Mouse (Mus musculus): ENCODE measurements around the gene Rnft2. TPM values are rescaled to one million over a fixed set of nuclear protein-coding genes. Genes with fewer than 3 reads are reported as not detected.

Rnft2 gene
- polyA plus RNA-seq, 1 experiment from 2014 or later: 3.6 TPM

- H3K9me3 ChIP-seq: peaks cover 8% of the 10 kb centered on the region
- no peaks in the 10 kb centered on the region for H3K36me3 ChIP-seq
- peaks cover 92% of the 10 kb centered on the region for H3K27me3 ChIP-seq
- no peak for ATAC-seq (ENCODE audit: insufficient number of reproducible peaks, insufficient read depth, low FRiP score, low TSS enrichment, low read depth)
- H3K4me2 ChIP-seq: peak overlapping the region; percentile 54
- no peak overlapping the region for H3K9ac ChIP-seq (replicated peaks)
- peak overlapping the region; percentile 35 for H3K4me3 ChIP-seq (replicated peaks)
- H3K27ac ChIP-seq: no peak overlapping the region
- WGBS: under 1% methylated on average over 27 of the region's 27 CpGs
- peaks cover 36% of the 10 kb centered on the region for H3K4me1 ChIP-seq (replicated peaks)
These were observed 72.7 kb downstream of the Rnft2 start for GRCm38 (mm10) chr5:118172078-118172723.

GRCm38 (mm10) chr5:118171665-118172064 lies 73.3 kb downstream of the Rnft2 start:
- WGBS: 1% methylated on average over 29 of the region's 36 CpGs
- Histone ChIP-seq H3K27me3 (peaks cover 92% of the 10 kb centered on the region), H3K27ac (no peak overlapping the region), H3K4me1 (replicated peaks) (peaks cover 36% of the 10 kb centered on the region), H3K36me3 (no peaks in the 10 kb centered on the region), H3K9ac (replicated peaks) (peak overlapping the region; percentile 44), H3K4me2 (peak overlapping the region; percentile 54), H3K9me3 (peaks cover 8% of the 10 kb centered on the region), H3K4me3 (replicated peaks) (peak overlapping the region; percentile 35)
- ATAC-seq (ENCODE audit: insufficient number of reproducible peaks, insufficient read depth, low FRiP score, low TSS enrichment, low read depth): no peak

- H3K9me3 ChIP-seq: peaks cover 8% of the 10 kb centered on the region
- no peak overlapping the region for H3K27ac ChIP-seq
- H3K9ac ChIP-seq (replicated peaks): peak overlapping the region; percentile 44; the same call in 1 of the 2 replicates
- H3K36me3 ChIP-seq: no peaks in the 10 kb centered on the region
- H3K4me3 ChIP-seq (replicated peaks): peak overlapping the region; percentile 35
- H3K4me2 ChIP-seq: peak overlapping the region; percentile 54
- no peak for ATAC-seq (ENCODE audit: insufficient number of reproducible peaks, insufficient read depth, low FRiP score, low TSS enrichment, low read depth)
- H3K27me3 ChIP-seq: peaks cover 95% of the 10 kb centered on the region
- peaks cover 36% of the 10 kb centered on the region for H3K4me1 ChIP-seq (replicated peaks)
- under 1% methylated on average over 25 of the region's 25 CpGs for WGBS
These were observed 73.9 kb downstream of the Rnft2 start for GRCm38 (mm10) chr5:118170888-118171529.

GRCm38 (mm10) chr5:118169222-118170221 lies 75.4 kb downstream of the Rnft2 start:
- H3K4me2 ChIP-seq: peak overlapping the region; percentile 95
- no peaks in the 10 kb centered on the region for H3K9me3 ChIP-seq
- H3K27ac ChIP-seq: no peak overlapping the region
- peak overlapping the region; percentile 50 for H3K4me3 ChIP-seq (replicated peaks)
- peaks cover 32% of the 10 kb centered on the region for H3K4me1 ChIP-seq (replicated peaks)
- under 1% methylated on average over 104 of the region's 117 CpGs for WGBS
- ATAC-seq (ENCODE audit: insufficient number of reproducible peaks, insufficient read depth, low FRiP score, low TSS enrichment, low read depth): 0 out of 2 replicates have a peak, but pooled peaks have one; percentile 40
- H3K9ac ChIP-seq (replicated peaks): peak overlapping the region; percentile 47
- H3K36me3 ChIP-seq: no peaks in the 10 kb centered on the region
- H3K27me3 ChIP-seq: peaks cover 97% of the 10 kb centered on the region

- H3K27me3 ChIP-seq: peaks cover 96% of the 10 kb centered on the region
- no peak overlapping the region for H3K9ac ChIP-seq (replicated peaks)
- peaks cover 26% of the 10 kb centered on the region for H3K4me1 ChIP-seq (replicated peaks)
- no peaks in the 10 kb centered on the region for H3K9me3 ChIP-seq
- no peak overlapping the region for H3K27ac ChIP-seq
- H3K36me3 ChIP-seq: no peaks in the 10 kb centered on the region
- WGBS: 66% methylated on average over 8 of the region's 8 CpGs
- no peak for ATAC-seq (ENCODE audit: insufficient number of reproducible peaks, insufficient read depth, low FRiP score, low TSS enrichment, low read depth)
- no peak overlapping the region for H3K4me2 ChIP-seq
- no peak overlapping the region for H3K4me3 ChIP-seq (replicated peaks)
These were observed 77.3 kb downstream of the Rnft2 start for GRCm38 (mm10) chr5:118167561-118167995.

GRCm38 (mm10) chr5:118165462-118165861 lies 79.5 kb downstream of the Rnft2 start:
- Histone ChIP-seq H3K4me2 (no peak overlapping the region), H3K4me1 (replicated peaks) (peaks cover 9% of the 10 kb centered on the region), H3K27me3 (peaks cover 96% of the 10 kb centered on the region), H3K27ac (no peak overlapping the region), H3K4me3 (replicated peaks) (no peak overlapping the region), H3K36me3 (no peaks in the 10 kb centered on the region), H3K9me3 (no peaks in the 10 kb centered on the region), H3K9ac (replicated peaks) (no peak overlapping the region)
- ATAC-seq (ENCODE audit: insufficient number of reproducible peaks, insufficient read depth, low FRiP score, low TSS enrichment, low read depth): no peak

GRCm38 (mm10) chr5:118164581-118164980 lies 80.3 kb downstream of the Rnft2 start, which contains the start of gene Hrk:
Gene Hrk, plus strand, starts transcription at chr5:118164648.
- Histone ChIP-seq H3K4me1 (replicated peaks) (peaks cover 6% of the 10 kb centered on the region), H3K9ac (replicated peaks) (no peak within 1 kb of the TSS), H3K27ac (no peak within 1 kb of the TSS), H3K36me3 (no peaks in the 10 kb centered on the region), H3K4me2 (no peak within 1 kb of the TSS), H3K4me3 (replicated peaks) (no peak within 1 kb of the TSS), H3K27me3 (peaks cover 96% of the 10 kb centered on the region), H3K9me3 (no peaks in the 10 kb centered on the region)
- ATAC-seq (ENCODE audit: insufficient number of reproducible peaks, insufficient read depth, low FRiP score, low TSS enrichment, low read depth): no peak
- 69% methylated on average over 12 of the region's 12 CpGs for WGBS

- no peak overlapping the region for H3K4me3 ChIP-seq (replicated peaks)
- H3K9me3 ChIP-seq: no peaks in the 10 kb centered on the region
- ATAC-seq (ENCODE audit: insufficient number of reproducible peaks, insufficient read depth, low FRiP score, low TSS enrichment, low read depth): no peak
- no peaks in the 10 kb centered on the region for H3K36me3 ChIP-seq
- no peaks in the 10 kb centered on the region for H3K4me1 ChIP-seq (replicated peaks)
- no peak overlapping the region for H3K27ac ChIP-seq
- no peak overlapping the region for H3K4me2 ChIP-seq
- 44% methylated on average over 4 of the region's 4 CpGs for WGBS
- no peak overlapping the region for H3K9ac ChIP-seq (replicated peaks)
- peaks cover 57% of the 10 kb centered on the region for H3K27me3 ChIP-seq
These were observed 84.2 kb downstream of the Rnft2 start for GRCm38 (mm10) chr5:118160691-118161090.

GRCm38 (mm10) chr5:118156976-118157375 lies 87.9 kb downstream of the Rnft2 start:
- H3K4me2 ChIP-seq: no peak overlapping the region
- H3K9me3 ChIP-seq: no peaks in the 10 kb centered on the region
- no peak overlapping the region for H3K9ac ChIP-seq (replicated peaks)
- 52% methylated on average over 4 of the region's 4 CpGs for WGBS
- peaks cover 15% of the 10 kb centered on the region for H3K36me3 ChIP-seq
- H3K27me3 ChIP-seq: peaks cover 23% of the 10 kb centered on the region
- no peak overlapping the region for H3K27ac ChIP-seq
- no peak for ATAC-seq (ENCODE audit: insufficient number of reproducible peaks, insufficient read depth, low FRiP score, low TSS enrichment, low read depth)
- no peak overlapping the region for H3K4me3 ChIP-seq (replicated peaks)
- H3K4me1 ChIP-seq (replicated peaks): peaks cover 16% of the 10 kb centered on the region

GRCm38 (mm10) chr5:118155565-118155947 lies 89.4 kb downstream of the Rnft2 start:
- peaks cover 27% of the 10 kb centered on the region for H3K36me3 ChIP-seq
- peak overlapping the region; percentile 79 for H3K4me2 ChIP-seq
- peaks cover 9% of the 10 kb centered on the region for H3K27me3 ChIP-seq
- no peak overlapping the region for H3K27ac ChIP-seq
- H3K9me3 ChIP-seq: no peaks in the 10 kb centered on the region
- peaks cover 16% of the 10 kb centered on the region for H3K4me1 ChIP-seq (replicated peaks)
- H3K4me3 ChIP-seq (replicated peaks): peak overlapping the region; percentile 97
- ATAC-seq (ENCODE audit: insufficient number of reproducible peaks, insufficient read depth, low FRiP score, low TSS enrichment, low read depth): no peak
- WGBS: 21% methylated on average over 9 of the region's 9 CpGs
- H3K9ac ChIP-seq (replicated peaks): peak overlapping the region; percentile 87
